ENCODE assay signal across 8 mouse cellular contexts in the genomic region with DNA sequence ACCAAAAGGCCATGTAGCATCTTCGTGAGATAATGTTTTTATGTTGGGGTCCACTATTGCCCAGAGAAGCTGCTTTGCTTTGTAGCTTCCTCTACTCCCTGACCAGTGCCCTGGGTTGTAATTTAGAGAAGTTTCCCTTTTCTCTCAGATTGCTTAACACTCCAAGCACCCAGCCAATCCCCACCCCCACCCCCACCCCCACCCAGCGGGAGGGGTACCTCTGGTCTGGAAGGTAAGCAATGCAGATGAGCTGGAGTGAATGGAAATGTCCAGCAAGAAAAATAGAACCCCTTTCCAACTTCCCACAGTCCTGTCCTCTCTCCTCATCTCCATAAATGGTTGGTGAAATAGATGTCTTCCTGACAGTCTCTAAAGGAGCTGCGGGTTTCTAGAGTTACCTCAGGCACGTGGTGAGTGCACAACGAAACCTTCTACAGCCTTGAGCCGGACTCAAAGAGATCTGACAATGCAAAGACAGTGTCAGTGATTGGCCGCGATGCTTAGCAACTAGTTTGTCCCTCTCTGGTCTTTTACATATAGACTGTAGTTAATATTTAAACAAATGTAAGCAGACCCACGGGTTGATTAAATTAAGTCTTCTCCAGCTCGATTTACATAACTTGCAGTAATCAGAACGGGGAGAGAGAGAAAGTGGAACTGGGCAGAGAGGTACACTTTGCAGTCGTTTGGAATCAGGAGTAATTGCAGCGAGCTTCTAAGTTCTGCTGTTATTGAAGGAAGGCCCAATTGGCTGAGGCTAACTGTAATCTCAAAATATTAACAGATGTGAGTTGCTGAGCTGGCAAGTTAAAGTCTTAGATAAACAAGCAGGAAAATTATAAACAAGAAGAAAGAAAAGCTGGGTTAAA.
DNase-seq lines count a peak whose midpoint lies in the region; ATAC-seq and TF ChIP-seq lines count a peak whose summit lies in the region.

No protein-coding gene starts in this region.

- no peak overlapping the region for H3K4me3 ChIP-seq in layer of hippocampus, adult 2 months
- H3K4me3 ChIP-seq in heart, embryonic 16.5 days (ENCODE audit: low read length), result no peak overlapping the region; the same call in 1 of the 2 replicates
- H3K4me3 ChIP-seq in limb, embryonic 11.5 days (ENCODE audit: low read depth, low read length), result no peak overlapping the region
- no peak overlapping the region for H3K4me3 ChIP-seq in neural tube, embryonic 12.5 days

- H3K4me2 ChIP-seq in heart, embryonic 16.5 days (ENCODE audit: low read depth, low read length), result peak overlapping the region; percentile 87
- peak overlapping the region; percentile 35; the same call in 1 of the 2 replicates for H3K4me2 ChIP-seq in limb, embryonic 11.5 days (ENCODE audit: low read depth, severe bottlenecking)
- H3K4me2 ChIP-seq in neural tube, embryonic 12.5 days (replicated peaks), result peak overlapping the region; percentile 61

- H3K9ac ChIP-seq in heart, embryonic 16.5 days (ENCODE audit: low read length), result no peak overlapping the region
- H3K9ac ChIP-seq in limb, embryonic 11.5 days (ENCODE audit: low read length), result no peak overlapping the region
- no peak overlapping the region for H3K9ac ChIP-seq in neural tube, embryonic 12.5 days

- WGBS in heart, embryonic 16.5 days, result 18% methylated on average over 13 of the region's 13 CpGs
- 17% methylated on average over 13 of the region's 13 CpGs for WGBS in limb, embryonic 11.5 days
- 12% methylated on average over 13 of the region's 13 CpGs for WGBS in neural tube, embryonic 12.5 days

- no peak for DNase-seq in layer of hippocampus, adult 2 months (ENCODE audit: low spot score in 2 of 2)
- DNase-seq in layer of hippocampus, adult 11-12 months (ENCODE audit: low spot score), result no peak
- DNase-seq in limb, embryonic 11.5 days (ENCODE audit: low spot score), result peak; percentile 33
- no peak for DNase-seq in T-cell, adult 2 months (ENCODE audit: low spot score)
- DNase-seq in thymus, adult 18-20 months, result no peak
- no peak for DNase-seq in right cerebral cortex, postnatal 14 days

- peaks cover 14% of the 10 kb centered on the region for H3K4me1 ChIP-seq in heart, embryonic 16.5 days (ENCODE audit: control insufficient read depth, insufficient read depth, low read length)
- peaks cover 14% of the 10 kb centered on the region; the same call in 1 of the 2 replicates for H3K4me1 ChIP-seq in limb, embryonic 11.5 days (ENCODE audit: control insufficient read depth, insufficient read depth, low read length)
- peaks cover 18% of the 10 kb centered on the region for H3K4me1 ChIP-seq in neural tube, embryonic 12.5 days

- ATAC-seq in heart, embryonic 16.5 days (replicated peaks; ENCODE audit: extremely low read depth, insufficient read depth, low FRiP score), result no peak
- 0 out of 2 replicates have a peak, but pooled peaks have one; percentile 15 for ATAC-seq in limb, embryonic 11.5 days (ENCODE audit: insufficient number of reproducible peaks, low FRiP score, low TSS enrichment, low read depth)
- ATAC-seq in neural tube, embryonic 12.5 days (ENCODE audit: low FRiP score, low read depth), result peak; percentile 32

- no peaks in the 10 kb centered on the region for H3K9me3 ChIP-seq in heart, embryonic 16.5 days (replicated peaks; ENCODE audit: control insufficient read depth, low read length)
- no peaks in the 10 kb centered on the region for H3K9me3 ChIP-seq in limb, embryonic 11.5 days (ENCODE audit: control insufficient read depth, low read length)
- H3K9me3 ChIP-seq in neural tube, embryonic 12.5 days, result no peaks in the 10 kb centered on the region

- H3K27ac ChIP-seq in layer of hippocampus, adult 2 months, result peak overlapping the region; percentile 66; the same call in 1 of the 2 replicates
- H3K27ac ChIP-seq in heart, embryonic 16.5 days (ENCODE audit: low read length), result no peak overlapping the region
- H3K27ac ChIP-seq in limb, embryonic 11.5 days (replicated peaks; ENCODE audit: low read depth, low read length), result no peak overlapping the region
- no peak overlapping the region for H3K27ac ChIP-seq in neural tube, embryonic 12.5 days

- no peak for TF ChIP-seq CTCF in layer of hippocampus, adult 2 months (conservative IDR thresholded peaks at IDR 0.05)

- no peaks in the 10 kb centered on the region for H3K36me3 ChIP-seq in heart, embryonic 16.5 days (ENCODE audit: control insufficient read depth, insufficient read depth)
- no peaks in the 10 kb centered on the region for H3K36me3 ChIP-seq in limb, embryonic 11.5 days (ENCODE audit: control insufficient read depth, insufficient read depth, low read length)
- H3K36me3 ChIP-seq in neural tube, embryonic 12.5 days, result no peaks in the 10 kb centered on the region

- 0 out of 2 replicates have a peak, but pooled peaks cover 3% of the 10 kb centered on the region for H3K27me3 ChIP-seq in heart, embryonic 16.5 days (ENCODE audit: control insufficient read depth, insufficient read depth, low read length)
- H3K27me3 ChIP-seq in limb, embryonic 11.5 days (ENCODE audit: control insufficient read depth, insufficient read depth, low read length), result no peaks in the 10 kb centered on the region
- no peaks in the 10 kb centered on the region; the same call in 1 of the 2 replicates for H3K27me3 ChIP-seq in neural tube, embryonic 12.5 days (replicated peaks)

Comparison
In these comparisons a context has a peak if more than half of its experiments do, and no peak if none do; other contexts are left out.
1. H3K4me2 ChIP-seq: peak in every context shown above with its lines; median percentile 87 in heart, embryonic 16.5 days; 61 in neural tube, embryonic 12.5 days; 35 in limb, embryonic 11.5 days.